ENCODE assay signal across 13 mouse cellular contexts in genomic region chr19:31370106-31370505, GRCm38 (mm10).
"Had no signal": no experiment of that assay in that cellular context is flagged by ENCODE, and none has a peak within 500 bp of the region (broad histone marks: within the 10 kb centered on the region; RNA-seq: fewer than 3 reads in every experiment).

No protein-coding gene starts in this region.

- H3K9ac ChIP-seq: limb, embryonic 13.5 days; liver, embryonic 13.5 days; liver, postnatal 0 days; midbrain, embryonic 15.5 days; neural tube, embryonic 12.5 days had no signal

- ATAC-seq: hindbrain, postnatal 0 days; liver, postnatal 0 days; midbrain, embryonic 15.5 days had no signal

- DNase-seq: kidney, adult 11 months; liver, embryonic 13.5 days; liver, postnatal 0 days; thymus, postnatal 4 days had no signal

- H3K27me3 ChIP-seq: limb, embryonic 13.5 days; liver, embryonic 13.5 days; megakaryocyte, embryonic 14.5 days; midbrain, embryonic 15.5 days; neural tube, embryonic 12.5 days had no signal

- H3K9me3 ChIP-seq: limb, embryonic 13.5 days; liver, embryonic 13.5 days; megakaryocyte, embryonic 14.5 days; midbrain, embryonic 15.5 days; neural tube, embryonic 12.5 days had no signal

- H3K36me3 ChIP-seq: limb, embryonic 13.5 days; liver, embryonic 13.5 days; midbrain, embryonic 15.5 days; neural tube, embryonic 12.5 days had no signal

- H3K4me3 ChIP-seq: left cerebral cortex, adult 2 months; limb, embryonic 13.5 days; liver, embryonic 13.5 days; megakaryocyte, embryonic 14.5 days; midbrain, embryonic 15.5 days; neural tube, embryonic 12.5 days had no signal

- H3K27ac ChIP-seq: hindbrain, postnatal 0 days; left cerebral cortex, adult 2 months; limb, embryonic 13.5 days; liver, embryonic 13.5 days; macrophage; midbrain, embryonic 15.5 days; neural tube, embryonic 12.5 days; stomach, postnatal 0 days had no signal

- H3K4me1 ChIP-seq: limb, embryonic 13.5 days; liver, embryonic 13.5 days; megakaryocyte, embryonic 14.5 days; midbrain, embryonic 15.5 days; neural tube, embryonic 12.5 days had no signal

- H3K4me2 ChIP-seq: limb, embryonic 13.5 days; liver, embryonic 13.5 days; midbrain, embryonic 11.5 days; midbrain, embryonic 15.5 days; neural tube, embryonic 12.5 days had no signal
